Comparison of ENCODE assay signal across 9 mouse cellular contexts in genomic region chr9:94526473-94526872, GRCm38 (mm10). TPM values are rescaled to one million over a fixed set of nuclear protein-coding genes. Genes with fewer than 3 reads are reported as not detected.
DNase-seq lines count a peak whose midpoint lies in the region; ATAC-seq and TF ChIP-seq lines count a peak whose summit lies in the region.
"Had no signal": no experiment of that assay in that cellular context is flagged by ENCODE, and none has a peak within 500 bp of the region (broad histone marks: within the 10 kb centered on the region; RNA-seq: fewer than 3 reads in every experiment).

No protein-coding gene starts in this region.

- no peak overlapping the region for H3K4me3 ChIP-seq in heart, embryonic 14.5 days (ENCODE audit: control insufficient read depth in 1 of 2, insufficient read depth in 1 of 2, low read depth in 1 of 2, low read length in 2 of 2)
- no peak overlapping the region for H3K4me3 ChIP-seq in heart, embryonic 11.5 days (ENCODE audit: low read depth, low read length)
- H3K4me3 ChIP-seq in lung, embryonic 16.5 days (ENCODE audit: low read length): no peak overlapping the region
- no peak overlapping the region for H3K4me3 ChIP-seq in midbrain, postnatal 0 days (ENCODE audit: low read depth, low read length)

- H3K9ac ChIP-seq in heart, embryonic 14.5 days (ENCODE audit: low read length): no peak overlapping the region
- H3K9ac ChIP-seq in heart, embryonic 11.5 days (ENCODE audit: low read depth, low read length): no peak overlapping the region
- no peak overlapping the region for H3K9ac ChIP-seq in lung, embryonic 16.5 days (ENCODE audit: low read length)
- H3K9ac ChIP-seq in midbrain, postnatal 0 days (replicated peaks; ENCODE audit: low read length, poor library complexity, severe bottlenecking): no peak overlapping the region

- H3K27ac ChIP-seq in heart, embryonic 14.5 days (replicated peaks in 1 of 2; ENCODE audit: control insufficient read depth in 1 of 2, insufficient read depth in 1 of 2, low read depth in 2 of 2, low read length in 2 of 2): peak overlapping the region in 1 of 2 experiments; percentile 37; a peak in 1 of 4 replicates
- no peak overlapping the region for H3K27ac ChIP-seq in heart, embryonic 11.5 days (ENCODE audit: low read depth, low read length)
- no peak overlapping the region for H3K27ac ChIP-seq in lung, embryonic 16.5 days (ENCODE audit: low read length)
- H3K27ac ChIP-seq in midbrain, postnatal 0 days (ENCODE audit: low read depth, low read length): no peak overlapping the region

- no peak for TF ChIP-seq CTCF in midbrain, postnatal 0 days (IDR thresholded peaks at IDR 0.05)

- ATAC-seq in heart, embryonic 14.5 days (ENCODE audit: insufficient number of reproducible peaks, insufficient read depth, low FRiP score, low read depth): no peak
- no peak for ATAC-seq in heart, embryonic 11.5 days (replicated peaks; ENCODE audit: insufficient number of reproducible peaks, low FRiP score, low TSS enrichment)
- ATAC-seq in lung, embryonic 16.5 days (ENCODE audit: low read depth): peak; percentile 89
- ATAC-seq in midbrain, postnatal 0 days (ENCODE audit: low FRiP score): no peak
- ATAC-seq: inflammation-experienced regulatory T-cells, adult 6 months had no signal

- no peak for DNase-seq in lung, adult 18-20 months
- peak; percentile 48 to 76 for DNase-seq in cerebellum, postnatal 14 days
- DNase-seq in midbrain, postnatal 0 days (ENCODE audit: low spot score): peak; percentile 90
- DNase-seq in embryo, embryonic 11 days: no peak
- DNase-seq: lung, postnatal 14 days had no signal

- no peaks in the 10 kb centered on the region for H3K9me3 ChIP-seq in heart, embryonic 14.5 days (ENCODE audit: control insufficient read depth, low read length)
- no peaks in the 10 kb centered on the region for H3K9me3 ChIP-seq in heart, embryonic 11.5 days (replicated peaks; ENCODE audit: control insufficient read depth, low read length)
- H3K9me3 ChIP-seq in lung, embryonic 16.5 days (ENCODE audit: control insufficient read depth, low read length): no peaks in the 10 kb centered on the region
- H3K9me3 ChIP-seq in midbrain, postnatal 0 days (ENCODE audit: low read length): no peaks in the 10 kb centered on the region

- H3K36me3 ChIP-seq in heart, embryonic 14.5 days (ENCODE audit: control insufficient read depth, insufficient read depth, low read length): peaks cover 16% of the 10 kb centered on the region; the same call in 1 of the 2 replicates
- no peaks in the 10 kb centered on the region for H3K36me3 ChIP-seq in heart, embryonic 11.5 days (ENCODE audit: control insufficient read depth, insufficient read depth, low read length)
- H3K36me3 ChIP-seq in lung, embryonic 16.5 days (ENCODE audit: control insufficient read depth, insufficient read depth, low read length): no peaks in the 10 kb centered on the region
- H3K36me3 ChIP-seq in midbrain, postnatal 0 days (ENCODE audit: insufficient read depth, low read length): no peaks in the 10 kb centered on the region

- H3K4me1 ChIP-seq in heart, embryonic 14.5 days (ENCODE audit: control insufficient read depth in 2 of 2, insufficient read depth in 2 of 2, low read length in 2 of 2): peaks cover 4 to 40% of the 10 kb centered on the region in 2 experiments
- peaks cover 10% of the 10 kb centered on the region for H3K4me1 ChIP-seq in heart, embryonic 11.5 days (ENCODE audit: control insufficient read depth, insufficient read depth, low read length)
- H3K4me1 ChIP-seq in lung, embryonic 16.5 days (replicated peaks; ENCODE audit: control insufficient read depth, insufficient read depth, low read length): 0 out of 2 replicates have a peak, but pooled peaks cover 8% of the 10 kb centered on the region
- no peaks in the 10 kb centered on the region for H3K4me1 ChIP-seq in midbrain, postnatal 0 days (ENCODE audit: insufficient read depth, low read length)

- peak overlapping the region; percentile 33; the same call in 1 of the 2 replicates for H3K4me2 ChIP-seq in heart, embryonic 14.5 days (ENCODE audit: low read length)
- no peak overlapping the region for H3K4me2 ChIP-seq in heart, embryonic 11.5 days
- H3K4me2 ChIP-seq in lung, embryonic 16.5 days (ENCODE audit: low read depth, low read length): no peak overlapping the region; the same call in 1 of the 2 replicates
- peak overlapping the region; percentile 15; the same call in 1 of the 2 replicates for H3K4me2 ChIP-seq in midbrain, postnatal 0 days (ENCODE audit: low read depth, low read length, poor library complexity, severe bottlenecking)

- WGBS in heart, embryonic 14.5 days: 52% methylated on average over 7 of the region's 7 CpGs
- WGBS in heart, embryonic 11.5 days (ENCODE audit: insufficient replicate concordance): 77% methylated on average over 7 of the region's 7 CpGs
- WGBS in lung, embryonic 16.5 days: 40% methylated on average over 7 of the region's 7 CpGs
- 63% methylated on average over 7 of the region's 7 CpGs for WGBS in midbrain, postnatal 0 days

- H3K27me3 ChIP-seq in heart, embryonic 14.5 days (ENCODE audit: control insufficient read depth, insufficient read depth, low read length): no peaks in the 10 kb centered on the region
- no peaks in the 10 kb centered on the region for H3K27me3 ChIP-seq in heart, embryonic 11.5 days (ENCODE audit: control insufficient read depth, insufficient read depth, low read length)
- H3K27me3 ChIP-seq in lung, embryonic 16.5 days (ENCODE audit: control insufficient read depth, insufficient read depth, low read depth, low read length): no peaks in the 10 kb centered on the region
- no peaks in the 10 kb centered on the region for H3K27me3 ChIP-seq in midbrain, postnatal 0 days (ENCODE audit: insufficient read depth, low read length)

RNA-seq across cellular contexts. Expression of gene 1190002N15Rik, which starts 11.4 kb away (rescaled TPM):
- 49.7 and 56.2 TPM in 2 replicates for polyA plus RNA-seq in heart, embryonic 14.5 days (2014; fragmentation: Nextera tagmentation; extraction: Ambion mirVana)
- 54.3 and 67.1 TPM in 2 replicates for polyA plus RNA-seq in heart, embryonic 11.5 days (2014; fragmentation: Nextera tagmentation; extraction: Ambion mirVana)
- 6.9 and 7.7 TPM in 2 replicates for polyA plus RNA-seq in lung, embryonic 16.5 days (2015; fragmentation: Nextera tagmentation; extraction: Ambion mirVana)
- 33.1 and 35.4 TPM in 2 replicates for total RNA-seq in midbrain, postnatal 0 days (2014; rRNA removed)
- 7.8 and 8.9 TPM in 2 replicates for polyA plus RNA-seq in midbrain, postnatal 0 days (2015; fragmentation: Nextera tagmentation; extraction: Ambion mirVana)

Comparison
In these comparisons a context has a peak if more than half of its experiments do, and no peak if none do; other contexts are left out.
1. H3K4me2 ChIP-seq: peak in heart, embryonic 14.5 days (single experiment) and midbrain, postnatal 0 days (single experiment); none in heart, embryonic 11.5 days (single experiment) and lung, embryonic 16.5 days (single experiment).
2. DNase-seq: peak in cerebellum, postnatal 14 days (2 of 2) and midbrain, postnatal 0 days (single experiment); none in lung, adult 18-20 months (0 of 2) and embryo, embryonic 11 days (single experiment).